Mouse (Mus musculus) limb, embryonic 12.5 days (tissue): ENCODE data around the gene Dnajc9. TPM values are rescaled to one million over a fixed set of nuclear protein-coding genes. Genes with fewer than 3 reads are reported as not detected.

Experiments used
- ATAC-seq: fragments of 200-750 bp; cut with Nextera tagmentation; 2 replicates; pipeline ENCODE4 v1.8.0; 2017; ENCODE audit warnings: low read depth, moderate TSS enrichment; ENCODE audit not compliant: insufficient number of reproducible peaks, insufficient read depth, low FRiP score, low TSS enrichment
- H3K27ac ChIP-seq: fragments of 300-500 bp; sonication (generic); 2 replicates; pipeline ENCODE4 v1.5.1; 2016; ENCODE audit warnings: mild to moderate bottlenecking, moderate library complexity
- H3K27me3 ChIP-seq: fragments of 300-500 bp; sonication (generic); 2 replicates; pipeline ENCODE4 v1.6.1; 2016; ENCODE audit warnings: mild to moderate bottlenecking, moderate library complexity
- H3K36me3 ChIP-seq: fragments of 300-500 bp; sonication (generic); 2 replicates; pipeline ENCODE4 v1.6.1; 2016; ENCODE audit warnings: mild to moderate bottlenecking, moderate library complexity
- H3K4me1 ChIP-seq: fragments of 300-500 bp; sonication (generic); replicated peaks from 2 replicates; pipeline ENCODE4 v1.6.1; 2016
- H3K4me2 ChIP-seq: fragments of 300-500 bp; sonication (generic); 2 replicates; pipeline ENCODE4 v1.6.1; 2016; ENCODE audit warnings: mild to moderate bottlenecking, moderate library complexity
- H3K4me3 ChIP-seq: fragments of 300-500 bp; sonication (generic); replicated peaks from 2 replicates; pipeline ENCODE4 v1.5.1; 2016; ENCODE audit warnings: mild to moderate bottlenecking
- H3K9ac ChIP-seq: fragments of 300-500 bp; sonication (generic); replicated peaks from 2 replicates; pipeline ENCODE4 v1.6.1; 2016; ENCODE audit warnings: mild to moderate bottlenecking, moderate library complexity
- H3K9me3 ChIP-seq: fragments of 300-500 bp; sonication (generic); 2 replicates; pipeline ENCODE4 v1.6.1; 2016; ENCODE audit warnings: mild to moderate bottlenecking, moderate library complexity
- WGBS: fragments of 180-500 bp; shearing (Covaris S2); methylation state at CpG from one replicate; pipeline ENCODE4 v1.1.7; 2016; 5-methylcytosine and 5-hydroxymethylcytosine counted together
- polyA plus RNA-seq: library from polyadenylated mRNA; unstranded; fragments of >200 nt; fragmentation: Nextera tagmentation; extraction: Ambion mirVana; gene quantifications from 2 replicates; pipeline ENCODE4 v1.2.1, GENCODE M21; 2016

The Dnajc9 gene
- polyA plus RNA-seq, 1 experiment from 2014 or later = 234 TPM

- H3K27ac ChIP-seq = no peak overlapping the region
- H3K27me3 ChIP-seq = no peaks in the 10 kb centered on the region
- no peak overlapping the region for H3K4me3 ChIP-seq
- H3K9me3 ChIP-seq = no peaks in the 10 kb centered on the region
- ATAC-seq = no peak
- H3K9ac ChIP-seq = no peak overlapping the region
- WGBS = 93% methylated on average over 4 of the region's 4 CpGs
- peaks cover 87% of the 10 kb centered on the region for H3K36me3 ChIP-seq
- no peak overlapping the region for H3K4me2 ChIP-seq
- no peaks in the 10 kb centered on the region for H3K4me1 ChIP-seq
Measured at GRCm38 (mm10) chr14:20363230-20363629, 25.5 kb downstream of the Dnajc9 start.

- Histone ChIP-seq H3K9ac (peak within 1 kb of the TSS; percentile 88), H3K4me3 (peak within 1 kb of the TSS; percentile 67), H3K4me2 (peak within 1 kb of the TSS; percentile 70), H3K36me3 (peaks cover 41% of the 10 kb centered on the region), H3K4me1 (peaks cover 11% of the 10 kb centered on the region), H3K9me3 (no peaks in the 10 kb centered on the region), H3K27ac (peak within 1 kb of the TSS; percentile 87), H3K27me3 (no peaks in the 10 kb centered on the region)
- ATAC-seq = peak; percentile 98
- under 1% methylated on average over 39 of the region's 42 CpGs for WGBS
Measured at GRCm38 (mm10) chr14:20347991-20348541, 40.6 kb downstream of the Dnajc9 start, which contains the start of the genes Ecd and Fam149b. Gene Ecd, minus strand, starts transcription at chr14:20348121. Gene Fam149b, plus strand, starts transcription at chr14:20348162.

- WGBS = 4% methylated on average over 15 of the region's 15 CpGs
- Histone ChIP-seq H3K36me3 (peaks cover 40% of the 10 kb centered on the region), H3K4me1 (peaks cover 11% of the 10 kb centered on the region), H3K4me3 (peak overlapping the region; percentile 67), H3K4me2 (peak overlapping the region; percentile 65), H3K27ac (peak overlapping the region; percentile 87), H3K27me3 (no peaks in the 10 kb centered on the region), H3K9ac (peak overlapping the region; percentile 88), H3K9me3 (no peaks in the 10 kb centered on the region)
- ATAC-seq = peak; percentile 42; the same call in 1 of the 2 replicates
Measured at GRCm38 (mm10) chr14:20347441-20347990, 41.2 kb downstream of the Dnajc9 start.

GRCm38 (mm10) chr14:20345885-20346284, 42.8 kb downstream of the Dnajc9 start:
- H3K9ac ChIP-seq = no peak overlapping the region
- H3K27me3 ChIP-seq = no peaks in the 10 kb centered on the region
- H3K4me1 ChIP-seq = peaks cover 11% of the 10 kb centered on the region
- peaks cover 45% of the 10 kb centered on the region for H3K36me3 ChIP-seq
- no peak overlapping the region for H3K27ac ChIP-seq
- no peak for ATAC-seq
- 91% methylated on average over 9 of the region's 9 CpGs for WGBS
- H3K4me2 ChIP-seq = no peak overlapping the region
- H3K4me3 ChIP-seq = no peak overlapping the region
- no peaks in the 10 kb centered on the region for H3K9me3 ChIP-seq

- Histone ChIP-seq H3K4me3 (no peak overlapping the region), H3K27me3 (no peaks in the 10 kb centered on the region), H3K9me3 (no peaks in the 10 kb centered on the region), H3K36me3 (peaks cover 74% of the 10 kb centered on the region), H3K4me1 (no peaks in the 10 kb centered on the region), H3K27ac (no peak overlapping the region), H3K9ac (no peak overlapping the region), H3K4me2 (no peak overlapping the region)
- no peak for ATAC-seq
- WGBS = 82% methylated on average over 7 of the region's 7 CpGs
Measured at GRCm38 (mm10) chr14:20340866-20341265, 47.8 kb downstream of the Dnajc9 start.

GRCm38 (mm10) chr14:20340149-20340548, 48.6 kb downstream of the Dnajc9 start:
- Histone ChIP-seq H3K4me2 (no peak overlapping the region), H3K36me3 (peaks cover 74% of the 10 kb centered on the region), H3K4me1 (no peaks in the 10 kb centered on the region), H3K4me3 (no peak overlapping the region), H3K27me3 (no peaks in the 10 kb centered on the region), H3K9me3 (no peaks in the 10 kb centered on the region), H3K27ac (no peak overlapping the region), H3K9ac (no peak overlapping the region)
- WGBS = 84% methylated on average over 8 of the region's 8 CpGs
- no peak for ATAC-seq

GRCm38 (mm10) chr14:20339415-20339814, 49.3 kb downstream of the Dnajc9 start:
- Histone ChIP-seq H3K9me3 (no peaks in the 10 kb centered on the region), H3K4me3 (no peak overlapping the region), H3K4me2 (no peak overlapping the region), H3K27me3 (no peaks in the 10 kb centered on the region), H3K36me3 (peaks cover 73% of the 10 kb centered on the region), H3K9ac (no peak overlapping the region), H3K4me1 (no peaks in the 10 kb centered on the region), H3K27ac (no peak overlapping the region)
- WGBS = 93% methylated on average over 5 of the region's 5 CpGs
- ATAC-seq = no peak

Other genes with a start within 250 kb of the Dnajc9 start
- 6.9 TPM in 2 replicates for gene Kcnk5, start 207.1 kb downstream of the Dnajc9 start, polyA plus RNA-seq
- not detected in 2 replicates for gene Kcnk16, start 119.7 kb downstream of the Dnajc9 start, polyA plus RNA-seq
- 18.1 and 20.2 TPM in 2 replicates for gene Nudt13, start 94.2 kb downstream of the Dnajc9 start, polyA plus RNA-seq
- gene Ecd, start 40.8 kb downstream of the Dnajc9 start, polyA plus RNA-seq = 56.8 and 58.9 TPM in 2 replicates
- gene Fam149b, start 40.7 kb downstream of the Dnajc9 start, polyA plus RNA-seq = 45.4 and 45.9 TPM in 2 replicates
- gene Mrps16, start 4.7 kb upstream of the Dnajc9 start, polyA plus RNA-seq = 84.7 and 85.9 TPM in 2 replicates
- 0.21 and 0.64 TPM in 2 replicates for gene Cfap70, start 63.3 kb upstream of the Dnajc9 start, polyA plus RNA-seq
- 27.2 and 29.3 TPM in 2 replicates for gene Anxa7, start 91.2 kb upstream of the Dnajc9 start, polyA plus RNA-seq
- 1.3 and 1.4 TPM in 2 replicates for gene Mss51, start 108.0 kb upstream of the Dnajc9 start, polyA plus RNA-seq
- 56.9 and 62.5 TPM in 2 replicates for gene Ppp3cb, start 157.7 kb upstream of the Dnajc9 start, polyA plus RNA-seq